Mouse (Mus musculus) liver, adult 2 months (tissue): ENCODE results near the gene Fcgr4. TPM values are rescaled to one million over a fixed set of nuclear protein-coding genes. Genes with fewer than 3 reads are reported as not detected.
"Not testable (repeated sequence)": the region's sequence is repeated elsewhere in the genome, so short reads cannot be mapped to it uniquely, and the experiment has no call there.

ENCODE experiments used
- DNase-seq: peaks from one replicate; pipeline ENCODE4 v3.0.0-alpha.2; 2011; ENCODE audit warnings: low read depth, low spot score; ENCODE audit errors: extremely low read depth
- H3K27ac ChIP-seq: fragments of 200-500 bp; replicated peaks from 2 replicates; pipeline ENCODE4 v1.5.1; 2012; ENCODE audit warnings: low read depth, mild to moderate bottlenecking, control low read depth, inconsistent platforms, low read length; ENCODE audit not compliant: insufficient read depth
- H3K27me3 ChIP-seq: fragments of 200-500 bp; 2 replicates; pipeline ENCODE4 v1.6.1; 2012; ENCODE audit warnings: mild to moderate bottlenecking, moderate library complexity, low read length, inconsistent platforms; ENCODE audit not compliant: control insufficient read depth, insufficient read depth
- H3K36me3 ChIP-seq: fragments of 200-500 bp; 2 replicates; pipeline ENCODE4 v1.6.1; 2012; ENCODE audit warnings: low read length, inconsistent platforms; ENCODE audit not compliant: control insufficient read depth, insufficient read depth
- H3K4me1 ChIP-seq: fragments of 200-500 bp; 2 replicates; pipeline ENCODE4 v1.6.1; 2011; ENCODE audit warnings: low read length; ENCODE audit not compliant: control insufficient read depth, insufficient read depth
- H3K4me3 ChIP-seq: fragments of 200-500 bp; 2 replicates; pipeline ENCODE4 v1.5.1; 2011; ENCODE audit warnings: low read depth, mild to moderate bottlenecking, control low read depth, low read length, moderate library complexity; ENCODE audit not compliant: insufficient read depth
- H3K79me2 ChIP-seq: fragments of 200-500 bp; 2 replicates; pipeline ENCODE4 v1.6.1; 2012; ENCODE audit warnings: inconsistent platforms, mild to moderate bottlenecking, low read length, moderate library complexity; ENCODE audit not compliant: control insufficient read depth, insufficient read depth
- H3K9ac ChIP-seq: fragments of 200-500 bp; 2 replicates; pipeline ENCODE4 v1.6.1; 2012; ENCODE audit warnings: low read depth, mild to moderate bottlenecking, control low read depth, inconsistent platforms, low read length
- WGBS: fragments of 180-500 bp; shearing (Covaris S2); methylation state at CpG from one replicate; pipeline ENCODE4 v1.1.7; 2018; 5-methylcytosine and 5-hydroxymethylcytosine counted together
- polyA plus RNA-seq: library from polyadenylated mRNA; depleted of rRNA; stranded (reverse); fragments of >200 nt; gene quantifications from 2 replicates; pipeline ENCODE4 v1.2.3, GENCODE M21; 2012; rRNA removed
- total RNA-seq: library from RNA; depleted of rRNA; stranded (reverse); fragments of >200 nt; gene quantifications from 2 replicates; pipeline ENCODE4 v1.2.3, GENCODE M21; 2014; rRNA removed

Fcgr4 gene
- total and polyA plus RNA-seq, 2 experiments: 4.5 to 10.3 TPM

GRCm38 (mm10) chr1:171078419-171078818 is 59.7 kb downstream of the Fcgr4 start:
- DNase-seq, H3K4me3 ChIP-seq, H3K4me1 ChIP-seq, H3K27ac ChIP-seq, H3K79me2 ChIP-seq, H3K27me3 ChIP-seq, H3K36me3 ChIP-seq, H3K9ac ChIP-seq: not testable (repeated sequence)
- 22% methylated on average over 12 of the region's 12 CpGs for WGBS

GRCm38 (mm10) chr1:171079345-171079744 is 60.6 kb downstream of the Fcgr4 start:
- H3K27ac ChIP-seq, H3K79me2 ChIP-seq, H3K4me3 ChIP-seq, H3K4me1 ChIP-seq, H3K9ac ChIP-seq, H3K27me3 ChIP-seq, H3K36me3 ChIP-seq, DNase-seq: not testable (repeated sequence)
- WGBS: 0% methylated on average over 1 of the region's 35 CpGs

Other genes with a start within 250 kb of the Fcgr4 start
- gene Atf6, start 151.1 kb upstream of the Fcgr4 start, total RNA-seq: 30.1 and 38.1 TPM in 2 replicates
- gene Atf6, start 151.1 kb upstream of the Fcgr4 start, polyA plus RNA-seq: 13.0 and 14.3 TPM in 2 replicates
- gene Gm26620, start 133.9 kb upstream of the Fcgr4 start, total RNA-seq: 0.67 and 0.74 TPM in 2 replicates
- gene Gm26620, start 133.9 kb upstream of the Fcgr4 start, polyA plus RNA-seq: 0.59 and 1.1 TPM in 2 replicates
- gene Dusp12, start 133.4 kb upstream of the Fcgr4 start, total RNA-seq: 30.4 and 36.2 TPM in 2 replicates
- gene Dusp12, start 133.4 kb upstream of the Fcgr4 start, polyA plus RNA-seq: 12.7 and 17.2 TPM in 2 replicates
- 0.18 and 0.20 TPM in 2 replicates for gene Fcrlb, start 106.0 kb upstream of the Fcgr4 start, total RNA-seq
- gene Fcrlb, start 106.0 kb upstream of the Fcgr4 start, polyA plus RNA-seq: 0.11 TPM in 1 of 2 replicates, not detected in the other
- gene Fcrla, start 91.3 kb upstream of the Fcgr4 start, total RNA-seq: 0.83 and 1.1 TPM in 2 replicates
- 0.37 and 1.1 TPM in 2 replicates for gene Fcrla, start 91.3 kb upstream of the Fcgr4 start, polyA plus RNA-seq
- gene Fcgr2b, start 42.4 kb upstream of the Fcgr4 start, total RNA-seq: 56.6 and 68.7 TPM in 2 replicates
- gene Fcgr2b, start 42.4 kb upstream of the Fcgr4 start, polyA plus RNA-seq: 18.6 and 34.9 TPM in 2 replicates
- gene Fcgr3, start 46.0 kb downstream of the Fcgr4 start, total RNA-seq: 11.5 and 14.5 TPM in 2 replicates
- gene Fcgr3, start 46.0 kb downstream of the Fcgr4 start, polyA plus RNA-seq: 2.6 and 4.5 TPM in 2 replicates
- 0.13 and 0.37 TPM in 2 replicates for gene Cfap126, start 95.0 kb downstream of the Fcgr4 start, total RNA-seq
- gene Cfap126, start 95.0 kb downstream of the Fcgr4 start, polyA plus RNA-seq: 1.5 and 3.5 TPM in 2 replicates
- 194 and 217 TPM in 2 replicates for gene Sdhc, start 131.7 kb downstream of the Fcgr4 start, total RNA-seq
- gene Sdhc, start 131.7 kb downstream of the Fcgr4 start, polyA plus RNA-seq: 375 and 403 TPM in 2 replicates
- 0.07 and 0.09 TPM in 2 replicates for gene Mpz, start 131.8 kb downstream of the Fcgr4 start, total RNA-seq
- 0.27 and 0.83 TPM in 2 replicates for gene Mpz, start 131.8 kb downstream of the Fcgr4 start, polyA plus RNA-seq
- gene Pcp4l1, start 177.3 kb downstream of the Fcgr4 start, total RNA-seq: 3.8 and 10.0 TPM in 2 replicates
- 10.5 and 15.0 TPM in 2 replicates for gene Pcp4l1, start 177.3 kb downstream of the Fcgr4 start, polyA plus RNA-seq
- gene Nr1i3, start 195.1 kb downstream of the Fcgr4 start, total RNA-seq: 178 and 264 TPM in 2 replicates
- 215 and 229 TPM in 2 replicates for gene Nr1i3, start 195.1 kb downstream of the Fcgr4 start, polyA plus RNA-seq
- gene Tomm40l, start 203.6 kb downstream of the Fcgr4 start, total RNA-seq: 5.5 and 10.7 TPM in 2 replicates
- 6.7 and 9.7 TPM in 2 replicates for gene Tomm40l, start 203.6 kb downstream of the Fcgr4 start, polyA plus RNA-seq
- 15,245 and 18,176 TPM in 2 replicates for gene Apoa2, start 206.1 kb downstream of the Fcgr4 start, total RNA-seq
- 28,168 and 29,095 TPM in 2 replicates for gene Apoa2, start 206.1 kb downstream of the Fcgr4 start, polyA plus RNA-seq
- gene Fcer1g, start 215.4 kb downstream of the Fcgr4 start, total RNA-seq: 6.4 and 12.4 TPM in 2 replicates
- gene Fcer1g, start 215.4 kb downstream of the Fcgr4 start, polyA plus RNA-seq: 21.3 and 50.7 TPM in 2 replicates
- 0.09 and 0.13 TPM in 2 replicates for gene Adamts4, start 231.5 kb downstream of the Fcgr4 start, total RNA-seq
- gene Adamts4, start 231.5 kb downstream of the Fcgr4 start, polyA plus RNA-seq: 0.15 and 0.37 TPM in 2 replicates
- gene Ndufs2, start 232.5 kb downstream of the Fcgr4 start, total RNA-seq: 272 and 275 TPM in 2 replicates
- gene Ndufs2, start 232.5 kb downstream of the Fcgr4 start, polyA plus RNA-seq: 174 and 195 TPM in 2 replicates